Mouse (Mus musculus) forebrain, embryonic 14.5 days (tissue): Measurements from ENCODE around the gene Kif9. TPM values are rescaled to one million over a fixed set of nuclear protein-coding genes. Genes with fewer than 3 reads are reported as not detected.
A peak's percentile ranks its signal among the peaks of the same experiment; 100 is the strongest.

Experiments
- ATAC-seq: fragments of 200-750 bp; cut with Nextera tagmentation; 2 replicates; pipeline ENCODE4 v1.8.0; 2017; ENCODE audit warnings: mild to moderate bottlenecking, moderate library complexity
- DNase-seq: peaks from one replicate; pipeline ENCODE4 v3.0.0-alpha.2; 2015; ENCODE audit warnings: low spot score
- H3K27ac ChIP-seq: fragments of 300-500 bp; sonication (generic); 2 replicates; pipeline ENCODE4 v1.5.1; 2014; ENCODE audit warnings: low read depth, mild to moderate bottlenecking, control low read depth, low read length, moderate library complexity
- H3K27me3 ChIP-seq: fragments of 300-500 bp; sonication (generic); replicated peaks from 2 replicates; pipeline ENCODE4 v1.6.1; 2014; ENCODE audit warnings: low read length, control low read depth, mixed read lengths; ENCODE audit not compliant: control insufficient read depth, insufficient read depth
- H3K36me3 ChIP-seq: fragments of 300-500 bp; sonication (generic); 2 replicates; pipeline ENCODE4 v1.6.1; 2014; ENCODE audit warnings: low read length, control low read depth; ENCODE audit not compliant: control insufficient read depth, insufficient read depth
- H3K4me1 ChIP-seq: fragments of 300-500 bp; sonication (generic); 2 replicates; pipeline ENCODE4 v1.6.1; 2014; ENCODE audit warnings: antibody characterized with exemption, low read length, control low read depth; ENCODE audit not compliant: control insufficient read depth, insufficient read depth
- H3K4me2 ChIP-seq: fragments of 300-500 bp; sonication (generic); 2 replicates; pipeline ENCODE4 v1.6.1; 2014; ENCODE audit warnings: mild to moderate bottlenecking, control low read depth, low read length
- H3K4me3 ChIP-seq: fragments of 300-500 bp; sonication (generic); 2 replicates; pipeline ENCODE4 v1.5.1; 2014; ENCODE audit warnings: low read depth, low read length, control low read depth
- H3K9ac ChIP-seq: fragments of 300-500 bp; sonication (generic); 2 replicates; pipeline ENCODE4 v1.6.1; 2014; ENCODE audit warnings: mild to moderate bottlenecking, low read length, control low read depth, moderate library complexity
- H3K9me3 ChIP-seq: fragments of 300-500 bp; sonication (generic); replicated peaks from 2 replicates; pipeline ENCODE4 v1.6.1; 2016; ENCODE audit warnings: low read length, control low read depth, mixed read lengths; ENCODE audit not compliant: control insufficient read depth
- WGBS: fragments of 180-500 bp; shearing (Covaris S2); extraction: QIAGEN DNeasy Blood & Tissue Kit; methylation state at CpG from one replicate; pipeline ENCODE4 v1.1.7; 2014; 5-methylcytosine and 5-hydroxymethylcytosine counted together
- polyA plus RNA-seq: library from polyadenylated mRNA; unstranded; fragments of >200 nt; fragmentation: Nextera tagmentation; extraction: Ambion mirVana; gene quantifications from 2 replicates; pipeline ENCODE4 v1.2.1, GENCODE M21; 2014

Kif9 gene
- polyA plus RNA-seq, result 3.0 and 3.2 TPM in 2 replicates

- H3K27ac ChIP-seq, result peak within 1 kb of the TSS; percentile 84
- peak within 1 kb of the TSS; percentile 86 for H3K9ac ChIP-seq
- no peaks in the 10 kb centered on the region for H3K27me3 ChIP-seq
- ATAC-seq, result peak; percentile 99
- H3K4me1 ChIP-seq, result peaks cover 10% of the 10 kb centered on the region
- H3K4me2 ChIP-seq, result peak within 1 kb of the TSS; percentile 69
- H3K4me3 ChIP-seq, result peak within 1 kb of the TSS; percentile 71
- WGBS, result under 1% methylated on average over 53 of the region's 53 CpGs
- peak; percentile 98 for DNase-seq
- H3K36me3 ChIP-seq, result no peaks in the 10 kb centered on the region
- H3K9me3 ChIP-seq, result no peaks in the 10 kb centered on the region
Measured at GRCm38 (mm10) chr9:110476124-110477091, at the start of gene Kif9, which contains the start of gene Klhl18. Kif9 (plus strand) TSS chr9:110476958. Klhl18 (minus strand) TSS chr9:110476694.

GRCm38 (mm10) chr9:110431241-110431640, 45.5 kb upstream of the Kif9 start:
- ATAC-seq, result no peak
- no peak overlapping the region for H3K9ac ChIP-seq
- no peak overlapping the region for H3K4me2 ChIP-seq
- H3K27me3 ChIP-seq, result no peaks in the 10 kb centered on the region
- H3K36me3 ChIP-seq, result peaks cover 71% of the 10 kb centered on the region
- H3K4me3 ChIP-seq, result no peak overlapping the region
- H3K9me3 ChIP-seq, result no peaks in the 10 kb centered on the region
- DNase-seq, result no peak
- H3K4me1 ChIP-seq, result no peaks in the 10 kb centered on the region
- H3K27ac ChIP-seq, result no peak overlapping the region
- 82% methylated on average over 8 of the region's 8 CpGs for WGBS

DNA sequence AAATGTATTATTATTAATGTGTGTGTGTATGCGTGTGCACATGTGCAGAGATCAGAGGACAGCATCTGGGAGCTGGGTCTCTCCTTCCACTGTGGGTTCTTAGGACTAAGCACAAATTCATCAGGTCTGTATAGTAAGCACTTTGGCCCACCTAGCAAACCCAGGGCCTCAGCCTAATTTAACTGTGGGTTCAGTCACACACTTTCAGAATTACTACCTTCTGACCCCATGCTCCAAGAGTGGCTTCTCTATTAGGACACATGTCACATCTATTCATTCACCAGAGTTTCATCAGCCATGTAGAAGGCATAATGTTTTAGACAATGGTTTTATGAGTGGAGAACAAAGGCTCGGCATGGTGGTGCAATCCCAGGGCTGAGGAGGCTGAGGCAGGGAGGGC, 43.7 kb upstream of the Kif9 start:
- ATAC-seq (no peak), DNase-seq (no peak)
- H3K4me3 ChIP-seq, result no peak overlapping the region
- WGBS, result 89% methylated on average over 2 of the region's 2 CpGs
- H3K27ac ChIP-seq, result no peak overlapping the region
- H3K36me3 ChIP-seq, result peaks cover 62% of the 10 kb centered on the region
- no peak overlapping the region for H3K9ac ChIP-seq
- no peaks in the 10 kb centered on the region for H3K4me1 ChIP-seq
- H3K27me3 ChIP-seq, result no peaks in the 10 kb centered on the region
- no peaks in the 10 kb centered on the region for H3K9me3 ChIP-seq
- no peak overlapping the region for H3K4me2 ChIP-seq

- no peak overlapping the region for H3K27ac ChIP-seq
- ATAC-seq, result no peak
- H3K36me3 ChIP-seq, result peaks cover 39% of the 10 kb centered on the region
- no peak overlapping the region for H3K9ac ChIP-seq
- no peaks in the 10 kb centered on the region for H3K9me3 ChIP-seq
- H3K4me3 ChIP-seq, result no peak overlapping the region
- 95% methylated on average over 11 of the region's 11 CpGs for WGBS
- no peaks in the 10 kb centered on the region for H3K27me3 ChIP-seq
- H3K4me2 ChIP-seq, result no peak overlapping the region
- DNase-seq, result no peak
- H3K4me1 ChIP-seq, result no peaks in the 10 kb centered on the region
Measured at GRCm38 (mm10) chr9:110436041-110436440, 40.7 kb upstream of the Kif9 start.

- 71% methylated on average over 2 of the region's 5 CpGs for WGBS
- Histone ChIP-seq H3K4me3 (no peak overlapping the region), H3K36me3 (peaks cover 17% of the 10 kb centered on the region), H3K9me3 (no peaks in the 10 kb centered on the region), H3K9ac (no peak overlapping the region), H3K27me3 (no peaks in the 10 kb centered on the region), H3K4me1 (no peaks in the 10 kb centered on the region), H3K4me2 (no peak overlapping the region), H3K27ac (no peak overlapping the region)
- ATAC-seq (no peak), DNase-seq (no peak)
Measured at GRCm38 (mm10) chr9:110440049-110440448, 36.7 kb upstream of the Kif9 start.

DNA sequence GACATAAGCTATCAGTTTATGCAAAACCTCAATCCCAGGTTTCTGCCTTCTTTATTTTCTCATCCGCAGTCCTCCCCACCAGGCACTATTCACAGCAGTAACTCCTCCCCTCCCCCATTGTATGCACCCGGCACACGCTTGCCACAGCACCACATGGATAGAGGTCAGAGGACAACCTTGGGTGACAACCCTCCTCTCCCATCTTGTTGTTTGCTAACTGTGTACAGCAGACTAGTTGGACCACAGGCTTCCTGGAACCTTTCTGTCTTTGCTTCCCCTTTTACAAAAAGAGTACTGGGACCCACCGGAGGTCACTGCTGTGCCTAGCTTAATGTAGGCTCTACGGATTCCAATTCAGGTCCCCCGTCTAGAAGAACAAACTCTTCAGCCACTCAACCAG, 36.2 kb upstream of the Kif9 start:
- ATAC-seq, result no peak
- Histone ChIP-seq H3K36me3 (peaks cover 12% of the 10 kb centered on the region; the same call in 1 of the 2 replicates), H3K4me2 (no peak overlapping the region), H3K9me3 (no peaks in the 10 kb centered on the region), H3K9ac (no peak overlapping the region), H3K4me1 (no peaks in the 10 kb centered on the region), H3K27ac (no peak overlapping the region), H3K4me3 (no peak overlapping the region), H3K27me3 (no peaks in the 10 kb centered on the region)
- no peak for DNase-seq
- WGBS, result 91% methylated on average over 6 of the region's 6 CpGs

DNA sequence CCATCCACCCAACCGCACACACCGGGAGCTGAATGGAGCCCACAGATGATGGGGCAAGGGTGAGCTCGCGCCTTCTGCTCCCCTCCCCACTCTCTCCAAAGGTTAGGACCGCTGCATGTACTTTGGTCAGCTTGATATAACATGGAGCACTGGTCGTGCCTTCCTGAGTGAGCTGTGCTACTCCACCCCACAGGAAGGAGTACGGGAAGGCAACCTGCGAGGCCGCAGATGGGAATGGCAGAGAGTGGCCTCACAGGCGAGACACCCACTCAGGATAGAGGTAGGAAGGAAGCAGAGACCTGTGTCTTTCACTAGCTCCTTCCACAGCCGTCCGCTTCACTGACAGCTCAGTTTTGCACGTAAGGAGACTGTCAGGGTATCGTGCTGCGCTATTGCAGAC, 28.4 kb upstream of the Kif9 start:
- ATAC-seq (no peak; the same call in 1 of the 2 replicates), DNase-seq (no peak)
- no peak overlapping the region for H3K27ac ChIP-seq
- peaks cover 6% of the 10 kb centered on the region; the same call in 1 of the 2 replicates for H3K36me3 ChIP-seq
- H3K4me2 ChIP-seq, result no peak overlapping the region
- H3K9me3 ChIP-seq, result no peaks in the 10 kb centered on the region
- no peak overlapping the region for H3K4me3 ChIP-seq
- H3K9ac ChIP-seq, result no peak overlapping the region
- H3K27me3 ChIP-seq, result no peaks in the 10 kb centered on the region
- H3K4me1 ChIP-seq, result no peaks in the 10 kb centered on the region
- WGBS, result 81% methylated on average over 15 of the region's 15 CpGs

- Histone ChIP-seq H3K9ac (no peak overlapping the region), H3K36me3 (peaks cover 6% of the 10 kb centered on the region; the same call in 1 of the 2 replicates), H3K4me3 (no peak overlapping the region), H3K27me3 (no peaks in the 10 kb centered on the region), H3K27ac (no peak overlapping the region), H3K4me2 (no peak overlapping the region), H3K9me3 (no peaks in the 10 kb centered on the region), H3K4me1 (no peaks in the 10 kb centered on the region)
- peak; percentile 94 for DNase-seq
- WGBS, result 27% methylated on average over 11 of the region's 11 CpGs
- ATAC-seq, result peak; percentile 88
Measured at GRCm38 (mm10) chr9:110448857-110449617, 27.7 kb upstream of the Kif9 start.
